Mouse (Mus musculus): ENCODE data around the gene Dbil5. TPM values are rescaled to one million over a fixed set of nuclear protein-coding genes. Genes with fewer than 3 reads are reported as not detected.

Dbil5 gene
- polyA plus RNA-seq (2015; fragmentation: Nextera tagmentation; extraction: Ambion mirVana), result 0.27 and 0.57 TPM in 2 replicates

GRCm38 (mm10) chr11:76217390-76217800, at the start of gene Dbil5, which contains the start of gene Gemin4:
Dbil5 (plus strand) TSS chr11:76217608.
Gemin4 (minus strand) TSS chr11:76217664.

DNA sequence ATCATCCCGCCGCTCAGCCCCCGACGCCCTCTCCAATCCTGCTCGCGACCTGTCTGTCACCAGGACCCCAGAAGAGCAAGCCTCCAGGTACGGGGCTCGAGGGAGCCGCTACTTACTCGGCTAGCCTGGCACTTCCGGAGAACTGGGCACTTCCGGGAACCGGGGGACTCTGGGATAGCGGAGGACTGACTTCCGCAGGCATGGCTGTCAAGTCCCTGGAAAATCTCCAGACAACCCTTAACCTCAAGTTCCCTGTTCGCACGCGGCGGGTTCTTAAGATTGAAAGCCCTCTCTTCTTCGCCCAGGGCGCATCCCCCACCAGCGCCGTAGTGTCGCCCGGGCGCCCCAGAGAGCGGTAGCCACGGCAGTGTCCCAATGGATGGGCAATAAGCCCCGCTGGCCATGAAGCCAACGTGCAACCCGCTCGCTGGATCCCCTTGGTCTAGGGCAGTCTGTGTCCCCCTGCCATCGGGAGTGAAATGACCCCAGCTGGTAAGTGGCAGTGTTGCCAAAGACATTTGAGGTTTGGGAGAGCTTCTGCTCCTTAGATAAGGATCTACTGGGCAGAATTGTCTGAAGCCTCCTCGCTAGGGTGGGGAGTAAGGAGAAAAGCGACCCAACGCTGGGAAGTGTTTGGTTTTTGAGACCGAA, 37.8 kb upstream of the Dbil5 start, which contains the start of the genes Vps53 and Fam57a:
Gene Vps53 (minus strand): TSS at position 153 of the 651 bp plus-strand sequence.
Gene Fam57a (plus strand): TSS at position 177 of the 651 bp plus-strand sequence.

DNA sequence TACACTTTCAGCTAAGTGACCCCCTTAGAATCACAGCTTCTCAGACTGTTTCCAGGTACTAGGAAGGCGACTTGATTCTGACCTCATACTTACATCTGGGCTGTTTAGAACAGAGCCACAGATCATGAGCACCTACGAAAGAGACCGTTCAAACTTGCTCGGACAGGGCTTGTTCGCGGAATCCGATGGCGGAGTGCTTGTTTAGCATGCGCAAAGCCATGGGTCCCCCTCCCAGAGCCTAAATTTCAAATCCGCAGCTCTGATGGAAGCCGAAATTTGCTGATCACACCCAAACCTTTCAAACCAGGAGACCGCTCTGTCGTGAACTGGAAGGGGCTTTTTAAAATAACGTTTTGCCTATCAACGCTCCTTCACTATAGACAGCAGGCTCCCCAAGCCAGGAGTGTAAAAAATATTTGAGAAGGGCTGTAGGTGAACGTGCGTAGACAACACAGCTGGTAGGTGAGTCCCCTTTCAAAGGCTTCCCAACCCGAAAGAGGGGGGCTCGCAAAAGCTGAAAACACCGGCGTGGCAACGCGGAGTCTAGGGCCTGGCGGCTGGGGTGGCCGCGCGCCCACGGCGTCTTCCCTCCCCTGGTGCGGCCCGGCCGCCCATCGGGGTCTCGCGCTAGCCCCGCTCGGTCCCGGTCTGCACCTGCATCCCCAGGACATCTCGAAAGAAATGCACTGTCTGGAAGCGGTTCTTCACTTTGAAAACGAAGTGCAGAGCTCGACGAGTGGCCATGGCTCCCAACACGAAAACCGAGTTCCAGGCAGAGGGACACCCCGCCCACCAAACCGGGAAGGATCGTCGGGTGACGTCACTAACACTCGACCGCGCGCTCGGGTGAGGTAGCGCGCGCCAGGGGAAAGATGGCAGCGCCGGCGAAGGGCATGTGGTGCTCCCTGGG, 25.7 kb downstream of the Dbil5 start, which contains the start of the genes Mrm3 and Glod4:
Gene Mrm3 (plus strand): TSS at position 815 of the 910 bp plus-strand sequence.
Gene Glod4 (minus strand): TSS at position 825 of the 910 bp plus-strand sequence.

Other genes with a start within 250 kb of the Dbil5 start
- gene 1700016K19Rik, start 217.7 kb upstream of the Dbil5 start, polyA plus RNA-seq (2015; fragmentation: Nextera tagmentation; extraction: Ambion mirVana), result not detected in 2 replicates
- gene Rflnb, start 189.8 kb upstream of the Dbil5 start, polyA plus RNA-seq (2015; fragmentation: Nextera tagmentation; extraction: Ambion mirVana), result 24.3 and 31.9 TPM in 2 replicates
- gene Vps53, start 38.0 kb upstream of the Dbil5 start, polyA plus RNA-seq (2015; fragmentation: Nextera tagmentation; extraction: Ambion mirVana), result 22.4 and 22.7 TPM in 2 replicates
- gene Fam57a, start 37.9 kb upstream of the Dbil5 start, polyA plus RNA-seq (2015; fragmentation: Nextera tagmentation; extraction: Ambion mirVana), result 8.9 and 14.6 TPM in 2 replicates
- gene Gemin4, start 56 bp downstream of the Dbil5 start, polyA plus RNA-seq (2015; fragmentation: Nextera tagmentation; extraction: Ambion mirVana), result 4.5 and 7.6 TPM in 2 replicates
- 30.7 and 32.4 TPM in 2 replicates for gene Mrm3, start 26.1 kb downstream of the Dbil5 start, polyA plus RNA-seq (2015; fragmentation: Nextera tagmentation; extraction: Ambion mirVana)
- 63.2 and 75.6 TPM in 2 replicates for gene Glod4, start 26.1 kb downstream of the Dbil5 start, polyA plus RNA-seq (2015; fragmentation: Nextera tagmentation; extraction: Ambion mirVana)
- gene Nxn, start 181.5 kb downstream of the Dbil5 start, polyA plus RNA-seq (2015; fragmentation: Nextera tagmentation; extraction: Ambion mirVana), result 35.3 and 36.2 TPM in 2 replicates
- 80.5 and 85.0 TPM in 2 replicates for gene Timm22, start 189.3 kb downstream of the Dbil5 start, polyA plus RNA-seq (2015; fragmentation: Nextera tagmentation; extraction: Ambion mirVana)